Mouse (Mus musculus): ENCODE measurements around the gene Cdh11.

Cdh11 gene
- long read RNA-seq, experiment 1, full-length matches to known transcripts, result 3 of 3 reads
- long read RNA-seq, experiment 1, partial matches to known transcripts, result 0 of 3 reads
- long read RNA-seq, experiment 1, other reads (novel, unspliced or antisense), result 0 of 3 reads
- long read RNA-seq, experiment 2, partial matches to known transcripts, result 2 of 4 reads
- long read RNA-seq, experiment 2, other reads (novel, unspliced or antisense), result 1 of 4 reads

- intact Hi-C loops (cut with DNase I), result loop anchor here (10.0 kb wide), 3 partner anchors 389 to 1239 kb away; no protein-coding TSS in a partner anchor
Measured at GRCm38 (mm10) chr8:102785592-102786416, at the start of gene Cdh11. Gene Cdh11 (minus strand): TSS chr8:102785642.

- intact Hi-C loops (cut with DNase I), result no loop called here
Measured at GRCm38 (mm10) chr8:102813959-102814358, 28.5 kb upstream of the Cdh11 start.

GRCm38 (mm10) chr8:102790303-102790702, 4.9 kb upstream of the Cdh11 start:
- intact Hi-C loops (cut with DNase I), result no loop called here

- intact Hi-C loops (cut with DNase I), result loop anchor here (10.0 kb wide), 3 partner anchors 388 to 1238 kb away; no protein-coding TSS in a partner anchor
Measured at GRCm38 (mm10) chr8:102786467-102787360, 1.3 kb upstream of the Cdh11 start.

GRCm38 (mm10) chr8:102784835-102785455, 497 bp downstream of the Cdh11 start:
- intact Hi-C loops (cut with DNase I), result loop anchor here (10.0 kb wide), 3 partner anchors 390 to 1240 kb away; no protein-coding TSS in a partner anchor

GRCm38 (mm10) chr8:102783821-102784591, 1.4 kb downstream of the Cdh11 start:
- intact Hi-C loops (cut with DNase I), result loop anchor here (10.0 kb wide), 3 partner anchors 391 to 1241 kb away; no protein-coding TSS in a partner anchor

- intact Hi-C loops (cut with DNase I), result loop anchor here (10.0 kb wide), 3 partner anchors 392 to 1242 kb away; no protein-coding TSS in a partner anchor
Measured at GRCm38 (mm10) chr8:102782707-102783489, 2.5 kb downstream of the Cdh11 start.

GRCm38 (mm10) chr8:102780899-102781298, 4.5 kb downstream of the Cdh11 start:
- intact Hi-C loops (cut with DNase I), result loop anchor here (2.0 to 10.0 kb wide), 4 partner anchors 264 to 1244 kb away; no protein-coding TSS in a partner anchor

GRCm38 (mm10) chr8:102774594-102774993, 10.8 kb downstream of the Cdh11 start:
- intact Hi-C loops (cut with DNase I), result no loop called here

- intact Hi-C loops (cut with DNase I), result no loop called here
Measured at GRCm38 (mm10) chr8:102771456-102771855, 14.0 kb downstream of the Cdh11 start.

GRCm38 (mm10) chr8:102753839-102754238, 31.6 kb downstream of the Cdh11 start:
- intact Hi-C loops (cut with DNase I), result no loop called here

GRCm38 (mm10) chr8:102742940-102743339, 42.5 kb downstream of the Cdh11 start:
- intact Hi-C loops (cut with DNase I), result no loop called here

GRCm38 (mm10) chr8:102742008-102742591, 43.3 kb downstream of the Cdh11 start:
- intact Hi-C loops (cut with DNase I), result no loop called here

GRCm38 (mm10) chr8:102740963-102741362, 44.5 kb downstream of the Cdh11 start:
- intact Hi-C loops (cut with DNase I), result no loop called here

- intact Hi-C loops (cut with DNase I), result no loop called here
Measured at GRCm38 (mm10) chr8:102738961-102739487, 46.4 kb downstream of the Cdh11 start.

- intact Hi-C loops (cut with DNase I), result no loop called here
Measured at GRCm38 (mm10) chr8:102738395-102738794, 47.0 kb downstream of the Cdh11 start.

GRCm38 (mm10) chr8:102734419-102734818, 51.0 kb downstream of the Cdh11 start:
- intact Hi-C loops (cut with DNase I), result no loop called here

GRCm38 (mm10) chr8:102726206-102726935, 59.1 kb downstream of the Cdh11 start:
- intact Hi-C loops (cut with DNase I), result no loop called here

Data from adrenal gland (tissue).